Mouse (Mus musculus): ENCODE measurements around the gene Vac14. TPM values are rescaled to one million over a fixed set of nuclear protein-coding genes. Genes with fewer than 3 reads are reported as not detected.
"Not testable (repeated sequence)": the region's sequence is repeated elsewhere in the genome, so short reads cannot be mapped to it uniquely, and the experiment has no call there.

Vac14 gene
- total RNA-seq, 2 experiments from 2014 or later = 26.9 to 28.0 TPM

DNA sequence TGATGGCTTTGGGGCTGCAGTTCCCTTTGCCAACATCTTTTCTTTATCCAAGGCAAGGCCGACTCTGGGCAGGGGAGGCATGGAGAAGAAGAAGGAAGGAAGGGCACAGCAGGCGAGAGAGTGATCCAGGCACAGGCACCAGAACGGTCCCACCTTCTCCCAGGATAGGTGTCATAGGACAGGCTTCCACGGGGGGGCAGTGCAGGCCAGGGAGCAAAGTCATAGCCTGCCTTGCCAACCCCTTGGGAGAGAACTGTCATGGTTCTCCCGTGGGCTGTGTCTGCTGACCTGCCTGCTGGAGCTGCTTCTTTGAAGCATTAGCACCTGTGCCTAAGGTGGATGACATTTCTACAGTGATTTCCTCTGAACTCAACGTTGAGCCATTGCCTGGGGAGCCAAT, 27.7 kb downstream of the Vac14 start:
- DNase-seq (ENCODE audit: low spot score in 2 of 2) = peak; percentile 77 to 80

DNA sequence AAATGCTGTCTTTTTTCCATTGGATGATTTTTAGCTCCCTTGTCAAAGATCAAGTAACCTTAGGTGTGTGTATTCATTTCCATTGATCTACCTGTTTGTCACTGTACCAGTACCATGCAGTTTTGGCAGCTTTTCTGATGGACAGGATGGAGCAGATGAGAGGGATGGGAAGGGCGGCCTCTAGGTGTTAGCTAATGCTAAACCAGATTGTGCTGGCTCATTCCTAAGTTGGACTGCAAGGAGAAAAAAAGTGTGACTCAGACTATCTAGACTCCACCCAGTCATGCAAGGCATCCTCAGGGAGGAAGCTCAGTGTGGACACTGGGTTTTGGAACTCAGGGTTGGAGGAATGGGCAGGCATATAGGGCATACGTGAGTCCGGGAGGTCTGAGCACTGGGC, 30.2 kb downstream of the Vac14 start:
- no peak for DNase-seq (ENCODE audit: low spot score in 2 of 2)

DNA sequence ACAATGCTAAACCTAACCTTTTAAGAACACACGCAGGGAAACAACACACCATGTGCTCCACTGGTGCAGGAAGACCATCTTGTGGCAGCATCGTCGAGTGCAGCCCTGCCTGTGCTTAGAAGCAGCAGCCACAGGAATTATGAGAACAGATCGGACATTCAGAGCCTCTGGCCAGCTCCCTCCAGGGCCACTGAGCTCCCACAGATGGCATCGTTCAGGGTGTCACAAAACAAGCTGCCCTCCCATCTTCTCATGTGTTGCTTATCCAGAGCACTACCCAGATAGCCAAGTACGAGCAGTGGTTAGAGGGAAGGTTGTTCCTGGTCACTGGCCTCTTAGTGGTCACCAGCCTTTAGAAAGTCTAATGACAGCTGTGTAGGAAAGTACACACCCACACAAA, 30.9 kb downstream of the Vac14 start:
- no peak for DNase-seq (ENCODE audit: low spot score in 2 of 2)

DNA sequence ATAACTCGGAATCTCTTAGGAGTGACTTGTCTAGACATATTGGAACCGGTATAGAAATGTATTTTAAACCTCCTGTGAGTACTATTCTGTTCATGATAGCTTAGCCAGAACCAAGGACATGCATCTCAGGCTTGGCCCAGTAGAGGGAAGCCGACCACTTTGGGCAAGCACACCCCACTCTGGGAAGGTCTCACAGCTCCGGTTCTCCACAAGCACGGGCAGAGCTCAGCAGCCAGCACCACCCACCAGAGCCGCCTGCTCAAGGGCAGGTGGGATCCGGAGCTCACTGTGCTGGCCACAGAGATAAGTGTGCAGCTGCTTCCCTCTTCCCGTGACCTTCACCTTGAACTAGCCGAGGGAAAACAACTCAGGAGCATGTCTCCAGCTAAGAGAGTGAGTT, 32.5 kb downstream of the Vac14 start:
- no peak for DNase-seq (ENCODE audit: low spot score in 2 of 2)

DNA sequence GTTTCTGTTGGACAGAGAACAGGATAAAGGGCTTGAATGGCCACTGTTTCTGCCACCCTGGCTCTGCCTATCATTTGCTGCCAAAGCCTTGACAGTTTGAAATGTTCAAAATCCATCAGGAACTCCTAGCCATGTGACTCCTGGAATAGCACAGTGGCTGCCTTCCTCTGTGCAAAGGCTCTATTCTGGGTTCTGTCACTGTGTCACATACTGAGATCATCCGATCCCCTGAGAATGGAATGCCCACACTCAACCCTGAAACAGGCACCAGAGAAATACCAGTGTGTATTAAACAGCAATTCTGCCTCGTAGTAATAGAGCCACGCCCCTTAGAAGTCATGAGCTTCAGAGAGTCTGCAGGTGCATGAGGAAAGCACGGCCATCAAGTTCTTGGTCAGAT, 33.5 kb downstream of the Vac14 start:
- no peak for DNase-seq (ENCODE audit: low spot score in 2 of 2)

DNA sequence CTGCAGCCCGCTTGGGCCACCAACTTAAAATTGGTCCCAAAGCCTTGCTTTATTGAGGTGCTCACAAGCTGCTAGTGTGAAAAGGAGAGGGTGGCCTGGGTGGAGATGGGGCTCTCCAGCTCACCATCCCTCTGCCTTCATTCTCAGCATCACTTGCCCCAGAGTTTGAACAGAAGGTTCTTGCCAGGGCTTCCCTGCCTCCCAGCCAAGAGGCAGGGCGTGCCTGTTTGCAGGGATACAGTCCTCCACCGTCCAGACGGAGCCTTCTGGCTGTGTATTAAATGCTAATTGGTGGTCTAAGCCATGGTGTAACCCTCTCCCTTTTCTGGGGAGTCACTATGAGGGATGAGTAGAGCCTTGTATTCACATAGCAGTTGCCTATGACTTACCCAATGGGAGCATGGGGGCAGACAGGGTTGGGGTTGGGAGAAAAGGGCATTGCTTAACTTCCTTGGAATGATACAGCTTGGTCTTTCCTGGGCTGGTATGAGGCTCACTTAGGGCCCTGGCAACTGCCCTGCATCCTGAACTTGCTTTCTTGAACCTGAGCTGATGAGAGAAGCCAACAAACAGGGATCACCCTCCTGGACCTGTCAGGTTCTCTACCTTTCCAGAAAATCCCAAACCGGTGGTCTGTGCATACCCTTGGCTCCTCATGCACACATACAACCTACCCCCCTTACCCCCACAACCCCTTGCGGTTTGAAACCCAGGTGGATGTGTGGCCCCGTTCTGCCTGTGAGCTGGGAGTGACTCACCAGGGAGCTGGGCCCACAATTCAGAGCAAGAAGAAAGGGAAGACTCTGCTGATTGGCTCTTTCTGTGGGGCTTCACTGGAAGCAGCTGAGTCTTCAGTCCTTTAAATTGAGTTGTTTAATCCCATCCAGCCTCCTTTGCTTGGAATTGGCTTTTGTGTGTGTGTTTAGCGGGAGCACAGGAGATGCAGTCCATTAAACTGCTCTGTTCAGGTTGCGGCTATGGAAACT, 36.0 kb downstream of the Vac14 start:
- DNase-seq (ENCODE audit: low spot score in 2 of 2) = no peak

DNA sequence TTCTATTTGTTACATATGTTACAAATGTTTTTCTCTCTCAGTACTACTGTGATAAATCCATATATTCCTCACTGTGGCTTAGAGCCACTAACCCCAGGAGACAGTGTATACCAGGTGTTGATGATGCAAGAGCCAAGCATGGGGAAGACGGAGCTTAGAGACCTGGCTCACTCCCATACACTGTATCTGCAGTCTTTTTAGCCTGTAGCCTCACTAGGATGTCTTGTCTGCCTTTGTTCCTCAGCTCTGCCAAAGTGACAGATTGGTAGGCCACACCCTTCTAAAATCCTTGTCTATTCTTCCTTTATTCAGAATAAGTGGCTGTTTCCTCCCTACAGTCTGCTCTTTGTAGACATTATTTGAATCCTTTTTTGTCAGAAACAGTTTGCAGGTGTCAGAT, 37.4 kb downstream of the Vac14 start:
- DNase-seq (ENCODE audit: low spot score in 2 of 2) = no peak

DNA sequence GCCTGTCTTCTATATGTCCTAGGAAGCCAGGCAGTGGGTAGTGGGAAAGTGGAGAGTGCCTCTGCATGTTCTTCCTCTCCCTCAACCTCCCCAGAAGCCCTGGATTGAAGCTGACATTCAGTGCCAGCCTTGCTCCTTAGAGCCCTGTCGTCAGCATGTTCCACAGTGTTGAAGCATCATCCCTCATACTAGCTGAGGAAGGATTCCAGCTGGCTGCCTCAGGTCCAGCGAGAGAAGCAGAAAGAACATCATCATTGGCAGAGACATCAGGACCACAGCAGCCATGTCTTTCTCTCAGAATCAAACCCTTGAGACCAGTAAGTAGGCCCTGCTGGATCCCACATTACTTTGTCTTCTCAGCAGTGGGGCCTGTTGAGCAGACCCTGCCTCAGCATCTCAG, 39.3 kb downstream of the Vac14 start:
- no peak for DNase-seq (ENCODE audit: low spot score in 2 of 2)

DNA sequence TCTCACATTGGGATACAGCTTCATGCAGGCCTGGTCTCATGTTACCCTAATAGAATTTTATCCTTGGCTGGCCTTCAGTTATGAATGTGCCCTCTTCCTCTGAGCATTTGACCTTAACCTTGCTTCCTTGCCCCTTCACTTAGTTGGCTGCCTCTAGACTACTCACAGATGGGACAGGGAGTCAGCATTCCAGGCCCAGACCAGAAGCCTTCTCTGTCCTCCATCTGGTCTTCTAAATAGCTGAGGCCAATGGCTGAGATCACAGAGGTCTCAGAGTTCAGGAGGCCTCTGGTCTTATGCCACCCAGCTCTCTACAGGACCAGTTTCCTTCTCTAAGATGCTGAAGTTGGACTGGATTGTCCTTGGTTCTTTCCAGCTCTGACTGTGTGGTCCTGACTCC, 41.7 kb downstream of the Vac14 start:
- DNase-seq (ENCODE audit: low spot score in 2 of 2) = no peak

DNA sequence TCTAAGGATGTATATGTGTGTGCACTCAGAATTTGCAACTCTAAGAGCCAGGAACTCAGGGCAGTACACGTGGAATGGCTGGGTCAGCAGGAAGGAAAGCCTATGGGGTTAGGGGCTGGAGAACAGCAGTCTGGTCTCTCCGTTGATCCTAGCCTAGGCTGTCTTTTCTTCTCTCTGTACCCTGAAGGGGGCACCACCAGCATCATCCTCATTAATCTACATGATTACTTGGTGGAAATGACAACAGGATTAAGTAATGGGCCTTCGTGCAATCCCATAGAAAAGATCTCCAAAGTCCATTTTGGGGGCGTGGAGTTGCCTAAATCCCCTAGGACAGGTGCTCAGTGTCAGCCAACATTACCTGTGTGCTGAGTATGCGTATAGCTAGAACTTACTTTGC, 44.2 kb downstream of the Vac14 start:
- no peak for DNase-seq (ENCODE audit: low spot score in 2 of 2)

DNA sequence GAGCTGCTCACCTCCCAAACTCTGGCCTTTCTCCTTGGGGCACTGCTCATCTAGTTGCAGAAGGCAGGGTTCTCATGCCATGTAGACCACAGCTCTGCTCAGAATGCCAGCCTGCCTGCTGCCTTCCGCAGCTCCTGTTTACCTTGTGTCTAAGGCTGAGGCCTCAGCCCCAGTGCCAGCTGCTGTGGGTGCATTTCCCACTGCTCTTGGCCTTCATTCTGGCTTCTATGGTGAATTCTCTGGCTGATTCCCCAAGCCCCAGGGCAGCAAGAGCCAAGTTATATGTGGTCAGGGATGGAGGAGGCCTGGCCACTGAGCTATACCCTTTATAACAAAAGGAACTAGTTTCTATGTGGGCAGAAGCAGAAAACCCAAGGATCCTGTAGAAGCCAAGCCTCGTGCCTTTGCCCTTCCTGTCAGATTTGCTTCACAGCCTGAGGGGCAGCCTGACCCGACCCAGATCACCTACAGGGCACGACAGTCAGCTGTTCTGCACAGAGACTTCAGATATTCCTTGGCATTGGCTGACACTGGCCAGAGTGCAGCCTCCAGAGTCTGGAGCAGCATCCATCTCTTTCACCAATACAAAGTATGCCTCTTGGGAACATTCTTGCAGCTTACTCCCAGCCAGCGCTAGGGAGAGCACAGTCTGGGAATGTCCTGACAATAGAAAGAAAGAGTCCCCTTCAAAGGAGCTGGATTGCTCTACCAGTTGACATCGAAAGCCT, 44.8 kb downstream of the Vac14 start:
- DNase-seq (ENCODE audit: low spot score in 2 of 2) = no peak

DNA sequence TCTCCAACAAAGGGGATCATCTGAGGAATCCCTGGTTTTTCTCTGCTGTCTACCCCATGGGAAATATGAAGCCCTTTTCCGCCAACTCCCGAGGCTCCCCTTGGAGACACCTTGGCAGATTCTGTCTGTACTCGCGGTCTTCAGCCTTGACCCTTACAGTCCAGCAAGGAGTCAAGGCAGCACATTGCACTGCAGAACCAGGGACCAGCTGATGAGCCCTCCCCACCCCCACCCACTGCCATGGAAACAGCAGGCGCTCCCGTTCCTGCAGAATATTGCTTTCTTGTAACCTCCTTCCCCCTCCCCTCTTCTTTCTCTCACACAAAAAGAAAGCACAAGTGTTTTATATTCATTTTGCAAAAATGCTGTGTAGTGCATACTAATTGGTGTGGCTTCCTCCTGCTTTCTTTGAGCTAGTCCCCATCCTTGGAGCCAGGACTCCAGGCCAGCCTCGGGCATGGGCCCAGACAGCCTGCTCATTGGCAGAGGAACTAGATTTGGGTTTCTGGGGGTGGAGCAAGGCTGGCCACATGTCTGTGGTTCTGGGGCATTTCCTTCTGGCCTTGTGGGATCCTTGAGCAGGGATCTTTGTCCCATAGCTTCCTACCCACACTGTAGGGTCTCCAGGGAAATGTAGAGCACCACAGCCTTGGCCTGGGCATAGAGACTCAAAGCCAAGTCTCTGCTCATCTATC, 46.0 kb downstream of the Vac14 start:
- peak; percentile 28 to 52 for DNase-seq (ENCODE audit: low spot score in 2 of 2)

DNA sequence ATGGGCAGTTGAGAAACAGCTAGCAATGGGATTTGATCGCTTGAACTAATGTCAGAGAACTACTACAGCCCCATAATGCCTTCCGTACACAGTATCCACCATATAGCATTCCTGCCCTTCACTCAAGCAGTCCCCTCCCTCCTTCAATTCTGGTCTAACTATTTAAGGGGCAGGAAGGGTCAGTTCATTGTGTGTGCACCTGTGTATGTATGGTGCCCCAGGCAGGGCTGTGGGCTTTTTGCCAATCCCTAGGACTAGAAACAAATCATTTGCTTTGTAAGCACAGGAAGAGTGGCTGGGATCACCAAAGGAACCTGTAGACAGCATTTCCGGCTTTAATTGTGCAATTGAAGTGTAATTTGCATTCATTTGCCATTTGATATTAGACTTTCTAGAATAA, 46.6 kb downstream of the Vac14 start:
- DNase-seq (ENCODE audit: low spot score in 2 of 2) = no peak

DNA sequence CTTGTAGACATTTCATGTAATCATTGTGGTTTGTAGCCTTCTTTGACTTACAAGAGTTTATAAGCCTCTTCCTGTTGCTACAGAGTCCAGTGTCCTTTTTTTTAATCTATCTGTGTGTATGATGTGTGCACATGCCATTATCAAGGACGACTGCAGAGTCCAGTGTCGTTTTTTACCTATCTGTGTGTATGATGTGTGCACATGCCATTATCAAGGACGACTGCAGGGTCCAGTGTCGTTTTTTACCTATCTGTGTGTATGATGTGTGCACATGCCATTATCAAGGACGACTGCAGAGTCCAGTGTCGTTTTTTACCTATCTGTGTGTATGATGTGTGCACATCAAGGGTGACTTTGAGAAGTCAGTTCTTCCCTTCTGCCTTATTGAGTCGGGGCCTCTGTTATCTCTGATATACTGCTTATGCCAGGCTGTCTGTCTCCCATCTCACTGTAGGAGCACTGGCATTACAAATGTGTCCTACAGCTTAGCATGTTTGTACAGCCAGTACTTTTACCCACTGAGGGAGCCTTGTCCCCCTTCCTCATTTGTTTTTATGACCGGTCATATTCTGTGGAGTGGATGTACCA, 49.3 kb downstream of the Vac14 start:
- DNase-seq (ENCODE audit: low spot score in 2 of 2) = not testable (repeated sequence)

DNA sequence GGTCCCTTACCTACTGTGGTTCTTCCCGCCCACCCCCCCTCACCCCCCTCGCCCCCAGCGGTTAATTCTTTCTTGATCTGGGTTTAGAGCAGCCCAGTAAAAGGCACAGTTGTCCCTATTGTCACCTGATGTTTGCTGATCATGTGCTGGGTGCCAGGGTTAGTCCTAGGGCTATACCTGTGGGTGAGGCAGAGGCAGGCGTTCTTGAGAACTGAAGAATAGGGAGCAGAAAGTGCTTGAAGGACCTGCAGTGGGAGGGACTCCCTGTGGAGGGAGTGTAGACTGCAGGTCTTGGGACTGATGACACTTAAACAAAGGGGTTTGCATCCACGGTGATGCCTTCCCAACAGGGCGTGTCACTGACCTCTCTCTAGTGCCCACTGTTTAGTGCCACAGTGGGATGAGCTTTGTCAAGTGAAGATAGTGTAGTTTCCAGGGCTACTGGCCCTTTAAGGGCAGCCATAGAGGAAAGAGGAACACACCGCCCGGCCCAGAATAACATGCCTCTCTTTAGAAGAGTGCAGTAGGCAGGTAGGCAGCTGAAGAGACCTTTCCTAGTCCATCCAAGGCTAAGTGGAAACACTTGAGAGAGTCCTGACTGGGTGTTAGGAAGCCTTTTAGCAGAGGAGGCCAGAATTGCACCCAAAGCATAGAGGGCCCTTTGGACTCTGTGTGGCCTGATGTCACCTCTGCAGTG, 51.7 kb downstream of the Vac14 start:
- no peak for DNase-seq (ENCODE audit: low spot score in 2 of 2)

DNA sequence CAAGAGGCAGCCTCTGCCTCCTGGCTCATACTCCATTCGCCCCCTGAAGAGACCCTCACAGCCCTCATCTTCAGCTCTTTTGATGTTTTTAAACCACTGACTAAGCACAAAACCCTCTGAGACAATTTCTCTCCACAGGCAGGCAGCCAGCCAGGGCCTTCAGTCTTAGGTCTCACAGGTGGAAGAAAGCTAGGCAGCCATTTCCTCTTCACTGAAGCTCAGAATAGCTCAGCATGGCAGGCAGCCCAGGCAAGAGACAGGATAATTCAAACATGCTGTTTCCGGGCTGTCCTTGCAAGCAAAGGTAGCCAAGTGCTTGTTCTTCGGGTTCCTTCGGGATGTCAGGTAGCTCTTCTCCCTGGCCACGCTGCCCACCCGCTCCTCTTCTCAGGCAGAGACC, 52.9 kb downstream of the Vac14 start:
- DNase-seq (ENCODE audit: low spot score in 2 of 2) = peak; percentile 51 to 55

DNA sequence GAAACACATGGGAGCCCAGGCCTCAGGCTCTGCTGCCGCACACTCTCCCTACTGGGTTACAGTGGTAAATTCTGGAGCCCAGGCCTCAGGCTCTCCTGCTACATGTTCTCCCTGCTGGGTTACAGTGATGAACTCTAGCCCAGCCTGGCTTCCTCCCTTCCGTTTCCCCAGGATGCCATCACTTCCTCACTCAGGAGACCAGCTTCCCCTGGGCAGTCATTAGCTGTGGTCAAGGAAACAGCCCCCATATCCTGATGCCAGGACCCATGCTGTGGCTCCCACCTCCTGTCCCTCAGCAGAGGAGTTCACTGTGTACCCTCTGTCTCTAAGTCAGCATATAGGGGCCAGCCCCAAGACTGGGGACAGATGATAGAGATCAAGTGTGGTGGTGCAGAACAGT, 53.7 kb downstream of the Vac14 start:
- DNase-seq (ENCODE audit: low spot score in 2 of 2) = no peak

DNA sequence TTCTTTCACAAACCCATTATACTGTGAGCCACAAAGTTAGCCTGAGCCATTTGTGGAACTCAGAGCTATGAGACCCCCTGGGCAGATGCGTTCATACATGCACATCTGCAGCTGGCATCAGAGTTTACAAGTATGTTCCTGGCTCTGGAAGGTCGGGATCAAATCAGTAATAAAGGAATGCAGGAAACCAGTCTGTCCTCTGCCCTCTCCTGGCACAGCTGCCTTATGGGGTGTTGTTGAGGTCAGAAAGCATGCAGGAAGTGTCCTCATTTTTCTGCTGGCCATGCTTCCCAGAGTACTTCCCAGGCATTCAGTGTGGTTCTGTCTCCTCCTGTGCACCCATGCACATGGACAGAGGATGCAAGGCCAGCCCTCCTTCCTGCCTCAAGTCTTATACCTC, 54.8 kb downstream of the Vac14 start:
- DNase-seq (ENCODE audit: low spot score in 2 of 2) = no peak

DNA sequence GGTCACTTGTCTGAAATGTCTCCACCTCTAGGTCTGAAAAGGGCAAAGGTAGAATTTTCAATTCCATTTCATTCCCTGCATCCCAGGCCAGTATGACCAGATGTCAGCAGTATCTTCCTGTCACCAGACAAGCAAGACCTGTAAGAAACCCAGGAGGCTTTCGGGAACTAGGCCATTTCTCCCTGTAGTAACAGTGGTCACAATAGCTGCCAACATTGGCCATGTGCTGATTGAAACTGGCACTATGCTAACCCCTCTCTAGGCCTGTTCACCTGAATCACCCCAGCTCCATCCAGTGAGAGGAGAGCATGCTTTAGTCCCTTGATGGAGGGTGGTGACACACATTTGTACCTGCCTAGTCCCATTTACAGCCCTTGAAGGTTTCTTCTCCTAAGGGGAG, 56.2 kb downstream of the Vac14 start:
- no peak for DNase-seq (ENCODE audit: low spot score in 2 of 2)

DNA sequence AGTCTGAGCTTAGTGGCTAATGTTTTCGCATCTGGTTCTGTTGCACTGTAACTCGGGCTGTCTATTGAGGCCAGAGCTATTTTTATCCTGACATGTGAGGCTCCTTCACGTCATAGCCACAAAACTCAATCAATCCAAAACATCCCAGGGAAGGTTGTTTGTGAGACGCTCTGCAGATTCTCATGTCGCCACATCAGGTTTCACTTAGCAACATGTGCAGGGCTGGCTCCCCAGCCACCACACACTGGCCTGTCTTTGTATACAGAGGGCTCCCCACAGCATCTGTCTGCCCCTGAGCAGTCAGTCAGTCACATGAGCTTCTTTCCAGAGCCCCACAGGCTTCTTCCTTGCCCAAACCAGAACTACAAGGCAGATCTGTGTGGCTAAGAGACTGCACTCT, 58.3 kb downstream of the Vac14 start:
- DNase-seq (ENCODE audit: low spot score in 2 of 2) = no peak

DNA sequence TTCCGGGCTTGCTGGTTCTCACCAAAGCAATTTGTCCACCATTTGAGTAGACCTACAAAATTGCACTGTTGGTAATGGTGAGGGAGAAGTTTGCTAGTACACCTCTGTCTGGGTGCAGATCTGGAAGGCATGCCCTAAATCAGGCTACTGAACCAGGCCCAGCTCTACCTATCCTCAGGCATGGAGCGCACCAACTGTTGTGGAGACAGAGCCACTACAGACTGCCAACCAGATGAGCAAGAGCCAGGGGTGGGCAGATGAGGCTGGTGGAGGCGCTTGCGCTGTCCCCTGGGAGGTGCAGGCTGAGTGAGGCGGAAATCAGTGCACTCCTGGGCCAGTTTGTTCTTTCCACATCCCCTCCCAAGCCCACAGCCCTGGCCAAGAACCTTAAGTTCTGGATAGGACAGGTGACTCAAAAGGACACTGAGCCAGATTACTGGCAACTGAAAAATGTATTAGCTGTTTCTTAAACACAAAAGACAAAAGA, 58.8 kb downstream of the Vac14 start:
- DNase-seq (ENCODE audit: low spot score in 2 of 2) = no peak

Data from left cerebral cortex, adult 18-20 months (tissue).